Mouse (Mus musculus) bone marrow, adult 2 months (tissue): ENCODE measurements around the gene Il10.

Source experiments
- CTCF ChIP-seq: fragments of 200-500 bp; IDR thresholded peaks from 2 replicates; pipeline ENCODE4 v1.5.1; 2011; ENCODE audit warnings: low read length, control low read depth; ENCODE audit not compliant: control insufficient read depth, insufficient read depth
- POLR2A ChIP-seq: fragments of 200-500 bp; IDR thresholded peaks from 2 replicates; pipeline ENCODE4 v1.6.1; 2011; ENCODE audit warnings: low read depth, mild to moderate bottlenecking, control low read depth, low read length, borderline replicate concordance; ENCODE audit not compliant: control insufficient read depth

GRCm38 (mm10) chr1:131015281-131015680, 4.4 kb upstream of the Il10 start:
- no peak for TF ChIP-seq POLR2A
- no peak for TF ChIP-seq CTCF
